In genomic region chr12:35463457-35463856, GRCm38 (mm10) we compare ENCODE assay signal across 22 mouse cellular contexts.
DNase-seq lines count a peak whose midpoint lies in the region; ATAC-seq and TF ChIP-seq lines count a peak whose summit lies in the region.
"Had no signal": no experiment of that assay in that cellular context is flagged by ENCODE, and none has a peak within 500 bp of the region (broad histone marks: within the 10 kb centered on the region; RNA-seq: fewer than 3 reads in every experiment).

No protein-coding gene starts in this region.

- H3K36me3 ChIP-seq in heart, embryonic 16.5 days (ENCODE audit: control insufficient read depth, insufficient read depth), result no peaks in the 10 kb centered on the region
- H3K36me3 ChIP-seq in heart, embryonic 10.5 days, result no peaks in the 10 kb centered on the region
- H3K36me3 ChIP-seq in lung, embryonic 14.5 days (ENCODE audit: insufficient read depth), result no peaks in the 10 kb centered on the region
- no peaks in the 10 kb centered on the region for H3K36me3 ChIP-seq in heart, postnatal 0 days (replicated peaks; ENCODE audit: control insufficient read depth, insufficient read depth, low read length)
- H3K36me3 ChIP-seq: forebrain, embryonic 10.5 days; heart, embryonic 13.5 days; hindbrain, embryonic 13.5 days; limb, embryonic 10.5 days; midbrain, embryonic 13.5 days; neural tube, embryonic 13.5 days had no signal

- no peak overlapping the region for H3K9ac ChIP-seq in heart, embryonic 16.5 days (ENCODE audit: low read length)
- no peak overlapping the region for H3K9ac ChIP-seq in lung, embryonic 14.5 days
- H3K9ac ChIP-seq in heart, postnatal 0 days (replicated peaks; ENCODE audit: low read depth, low read length), result no peak overlapping the region
- H3K9ac ChIP-seq: heart, embryonic 13.5 days; hindbrain, embryonic 13.5 days; midbrain, embryonic 13.5 days; neural tube, embryonic 13.5 days had no signal

- no peak overlapping the region for H3K4me2 ChIP-seq in heart, embryonic 16.5 days (ENCODE audit: low read depth, low read length)
- no peak overlapping the region for H3K4me2 ChIP-seq in lung, embryonic 14.5 days
- H3K4me2 ChIP-seq in heart, postnatal 0 days (ENCODE audit: low read depth, low read length), result no peak overlapping the region
- H3K4me2 ChIP-seq: heart, embryonic 13.5 days; hindbrain, embryonic 13.5 days; liver, embryonic 11.5 days; midbrain, embryonic 13.5 days; neural tube, embryonic 13.5 days had no signal

- H3K27me3 ChIP-seq in heart, embryonic 16.5 days (ENCODE audit: control insufficient read depth, insufficient read depth, low read length), result no peaks in the 10 kb centered on the region
- no peaks in the 10 kb centered on the region for H3K27me3 ChIP-seq in heart, embryonic 10.5 days (ENCODE audit: insufficient read depth, poor library complexity, severe bottlenecking)
- no peaks in the 10 kb centered on the region for H3K27me3 ChIP-seq in lung, embryonic 14.5 days (ENCODE audit: insufficient read depth, low read length)
- H3K27me3 ChIP-seq in heart, postnatal 0 days (ENCODE audit: control insufficient read depth, insufficient read depth, low read length), result no peaks in the 10 kb centered on the region
- H3K27me3 ChIP-seq: heart, embryonic 13.5 days; hindbrain, embryonic 13.5 days; midbrain, embryonic 13.5 days; neural tube, embryonic 13.5 days had no signal

- no peaks in the 10 kb centered on the region for H3K4me1 ChIP-seq in heart, embryonic 16.5 days (ENCODE audit: control insufficient read depth, insufficient read depth, low read length)
- H3K4me1 ChIP-seq in heart, embryonic 10.5 days, result no peaks in the 10 kb centered on the region
- H3K4me1 ChIP-seq in lung, embryonic 14.5 days (ENCODE audit: insufficient read depth), result no peaks in the 10 kb centered on the region
- no peaks in the 10 kb centered on the region for H3K4me1 ChIP-seq in heart, postnatal 0 days (ENCODE audit: control insufficient read depth, insufficient read depth)
- H3K4me1 ChIP-seq: forebrain, embryonic 10.5 days; heart, embryonic 13.5 days; hindbrain, embryonic 13.5 days; limb, embryonic 10.5 days; midbrain, embryonic 13.5 days; neural tube, embryonic 13.5 days had no signal

- peak; percentile 37; the same call in 1 of the 2 replicates for ATAC-seq in heart, embryonic 16.5 days (replicated peaks; ENCODE audit: extremely low read depth, insufficient read depth, low FRiP score)
- no peak for ATAC-seq in lung, embryonic 14.5 days (ENCODE audit: insufficient read depth)
- peak; percentile 44; the same call in 1 of the 2 replicates for ATAC-seq in heart, postnatal 0 days (ENCODE audit: insufficient read depth, low read depth)
- ATAC-seq: inflammation-experienced regulatory T-cells, adult 6 months; midbrain, embryonic 13.5 days had no signal

- TF ChIP-seq CTCF in lung, embryonic 14.5 days (IDR thresholded peaks at IDR 0.05; ENCODE audit: low read depth), result no peak
- TF ChIP-seq CTCF in heart, postnatal 0 days (IDR thresholded peaks at IDR 0.05; ENCODE audit: low read depth), result no peak

- H3K4me3 ChIP-seq in heart, embryonic 16.5 days (ENCODE audit: low read length), result no peak overlapping the region
- H3K4me3 ChIP-seq in heart, embryonic 10.5 days, result no peak overlapping the region
- no peak overlapping the region for H3K4me3 ChIP-seq in lung, embryonic 14.5 days (ENCODE audit: low read depth, low read length)
- no peak overlapping the region for H3K4me3 ChIP-seq in heart, postnatal 0 days (ENCODE audit: low read depth, low read length)
- H3K4me3 ChIP-seq: forebrain, embryonic 10.5 days; heart, embryonic 13.5 days; hindbrain, embryonic 13.5 days; limb, embryonic 10.5 days; midbrain, embryonic 13.5 days; neural tube, embryonic 13.5 days had no signal

- WGBS in heart, embryonic 16.5 days, result 50% methylated on average over 1 of the region's 1 CpGs
- WGBS in heart, embryonic 10.5 days, result 54% methylated on average over 1 of the region's 1 CpGs
- WGBS in lung, embryonic 14.5 days, result 66% methylated on average over 1 of the region's 1 CpGs
- WGBS in heart, postnatal 0 days, result 35% methylated on average over 1 of the region's 1 CpGs

- no peak overlapping the region for H3K27ac ChIP-seq in heart, embryonic 16.5 days (ENCODE audit: low read length)
- no peak overlapping the region for H3K27ac ChIP-seq in heart, embryonic 10.5 days
- no peak overlapping the region for H3K27ac ChIP-seq in lung, embryonic 14.5 days (ENCODE audit: low read depth)
- H3K27ac ChIP-seq in heart, postnatal 0 days (ENCODE audit: low read depth), result no peak overlapping the region
- H3K27ac ChIP-seq: forebrain, embryonic 10.5 days; heart, embryonic 13.5 days; hindbrain, embryonic 13.5 days; limb, embryonic 10.5 days; midbrain, embryonic 13.5 days; neural tube, embryonic 13.5 days had no signal

- peak; percentile 92 for TF ChIP-seq EP300 in heart, postnatal 0 days (IDR thresholded peaks at IDR 0.05; ENCODE audit: low read depth)

- no peaks in the 10 kb centered on the region for H3K9me3 ChIP-seq in heart, embryonic 16.5 days (replicated peaks; ENCODE audit: control insufficient read depth, low read length)
- H3K9me3 ChIP-seq in heart, embryonic 10.5 days, result no peaks in the 10 kb centered on the region
- no peaks in the 10 kb centered on the region for H3K9me3 ChIP-seq in lung, embryonic 14.5 days (ENCODE audit: low read depth, low read length)
- no peaks in the 10 kb centered on the region for H3K9me3 ChIP-seq in heart, postnatal 0 days (replicated peaks; ENCODE audit: control insufficient read depth, low read length)
- H3K9me3 ChIP-seq: forebrain, embryonic 10.5 days; heart, embryonic 13.5 days; hindbrain, embryonic 13.5 days; limb, embryonic 10.5 days; midbrain, embryonic 13.5 days; neural tube, embryonic 13.5 days had no signal

- no peak for DNase-seq in heart, embryonic 10.5 days (ENCODE audit: low spot score)
- DNase-seq in lung, embryonic 14.5 days, result peak; percentile 17
- no peak for DNase-seq in lung, postnatal 14 days
- DNase-seq in heart, postnatal 0 days (ENCODE audit: low spot score), result peak; percentile 33
- no peak for DNase-seq in right cerebral cortex, adult 18-20 months
- no peak for DNase-seq in natural killer cell, adult 2 months (ENCODE audit: low spot score in 2 of 2)
- DNase-seq: adrenal gland, postnatal 25 days; cerebellum, adult 11-12 months; cerebellum, postnatal 25 days; kidney, postnatal 4 days; layer of hippocampus, adult 9-11 months; lung, adult 2 months; thymus, postnatal 25 days had no signal

Comparison
In these comparisons a context has a peak if more than half of its experiments do, and no peak if none do; other contexts are left out.
1. DNase-seq: peak in lung, embryonic 14.5 days (single experiment) and heart, postnatal 0 days (single experiment); none in heart, embryonic 10.5 days (single experiment), lung, postnatal 14 days (single experiment), right cerebral cortex, adult 18-20 months (single experiment) and natural killer cell, adult 2 months (0 of 2).